Mouse (Mus musculus) C2C12 (cell line): ENCODE data around the gene Ackr2. TPM values are rescaled to one million over a fixed set of nuclear protein-coding genes. Genes with fewer than 3 reads are reported as not detected.

Source experiments
- H3K27me3 ChIP-seq: one replicate; pipeline ENCODE4 v1.6.1; 2011; ENCODE audit not compliant: control insufficient read depth, insufficient read depth, insufficient read length
- H3K36me3 ChIP-seq: one replicate; pipeline ENCODE4 v1.6.1; 2011; ENCODE audit not compliant: control insufficient read depth, insufficient read depth
- H3K4me3 ChIP-seq: one replicate; pipeline ENCODE4 v1.5.1; 2011; ENCODE audit warnings: mild to moderate bottlenecking, control low read depth; ENCODE audit not compliant: poor library complexity, insufficient read depth, severe bottlenecking
- H3K79me2 ChIP-seq: one replicate; pipeline ENCODE4 v1.6.1; 2011; ENCODE audit not compliant: control insufficient read depth, insufficient read depth
- H3K79me3 ChIP-seq: one replicate; pipeline ENCODE4 v1.6.1; 2011; ENCODE audit warnings: low read depth, control low read depth
- H3ac ChIP-seq: one replicate; pipeline ENCODE3; 2011; ENCODE audit warnings: low read depth; ENCODE audit not compliant: control insufficient read depth, insufficient read length
- CEBPB ChIP-seq: IDR thresholded peaks from one replicate; pipeline ENCODE4 v1.6.1; 2011; ENCODE audit warnings: low read depth, mild to moderate bottlenecking, control low read depth, moderate library complexity
- CTCF ChIP-seq: IDR thresholded peaks from one replicate; pipeline ENCODE4 v1.5.1; 2011; ENCODE audit not compliant: control insufficient read depth, insufficient read depth, insufficient read length
- FOSL1 ChIP-seq: IDR thresholded peaks from one replicate; pipeline ENCODE4 v1.8.0; 2011; ENCODE audit warnings: mild to moderate bottlenecking, low read length; ENCODE audit not compliant: poor library complexity, insufficient read depth, severe bottlenecking
- MAX ChIP-seq: IDR thresholded peaks from one replicate; pipeline ENCODE4 v1.6.1; 2011; ENCODE audit warnings: mild to moderate bottlenecking, control low read depth
- MYOD1 ChIP-seq: IDR thresholded peaks from one replicate; pipeline ENCODE4 v1.6.1; 2011; ENCODE audit warnings: low read depth; ENCODE audit not compliant: control insufficient read depth, insufficient read length
- MYOG ChIP-seq: IDR thresholded peaks from one replicate; pipeline ENCODE4 v1.6.1; 2011; ENCODE audit not compliant: control insufficient read depth, insufficient read length; ENCODE audit errors: extremely low read depth
- USF1 ChIP-seq: IDR thresholded peaks from one replicate; pipeline ENCODE4 v1.6.1; 2011; ENCODE audit warnings: low read depth, mild to moderate bottlenecking, control low read depth, moderate library complexity
- polyA plus RNA-seq: library from polyadenylated mRNA; unstranded; fragments of >200 nt; fragmentation: generic; extraction: Trizol; gene quantifications from one replicate; pipeline ENCODE4 v1.2.1, GENCODE M21; 2012; ENCODE audit warnings: missing spikeins

Ackr2 gene
- polyA plus RNA-seq, 1 experiment: not detected

DNA sequence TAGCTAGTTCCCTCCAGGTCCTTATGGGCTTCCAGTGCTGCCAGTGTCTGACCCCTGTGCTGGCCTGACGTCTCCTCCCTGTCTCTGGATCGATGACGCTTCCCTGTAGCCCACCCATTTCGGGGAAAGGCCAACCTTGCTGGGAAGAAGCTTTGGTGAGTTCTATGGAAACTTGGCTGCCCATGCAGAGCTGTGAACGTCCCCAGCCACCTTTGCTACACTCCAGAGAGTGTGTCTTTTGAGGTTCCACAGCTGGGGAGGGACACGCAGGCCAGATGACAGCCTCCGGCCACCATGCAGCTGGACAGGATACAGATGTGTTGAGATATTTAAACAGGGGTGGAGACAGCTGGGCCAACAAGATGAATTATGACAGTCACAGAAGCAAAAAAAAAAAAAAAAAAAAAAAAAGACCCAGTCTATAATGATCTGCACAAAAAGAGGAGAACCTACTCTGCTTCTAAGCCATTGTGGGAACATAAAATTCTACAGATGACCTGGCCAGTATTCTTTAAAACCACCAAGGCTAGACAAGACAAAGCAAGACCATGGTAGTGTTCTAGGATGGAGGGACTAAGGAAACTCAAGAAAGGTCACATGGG lies 2.7 kb upstream of the Ackr2 start:
- Histone ChIP-seq H3K79me3 (no peaks in the 10 kb centered on the region), H3ac (no peak overlapping the region), H3K27me3 (peaks cover 10% of the 10 kb centered on the region), H3K36me3 (no peaks in the 10 kb centered on the region), H3K4me3 (no peak overlapping the region), H3K79me2 (no peaks in the 10 kb centered on the region)
- TF ChIP-seq CTCF (no peak), CEBPB (no peak), USF1 (no peak), MAX (no peak), MYOG (no peak), FOSL1 (no peak), MYOD1 (no peak)

DNA sequence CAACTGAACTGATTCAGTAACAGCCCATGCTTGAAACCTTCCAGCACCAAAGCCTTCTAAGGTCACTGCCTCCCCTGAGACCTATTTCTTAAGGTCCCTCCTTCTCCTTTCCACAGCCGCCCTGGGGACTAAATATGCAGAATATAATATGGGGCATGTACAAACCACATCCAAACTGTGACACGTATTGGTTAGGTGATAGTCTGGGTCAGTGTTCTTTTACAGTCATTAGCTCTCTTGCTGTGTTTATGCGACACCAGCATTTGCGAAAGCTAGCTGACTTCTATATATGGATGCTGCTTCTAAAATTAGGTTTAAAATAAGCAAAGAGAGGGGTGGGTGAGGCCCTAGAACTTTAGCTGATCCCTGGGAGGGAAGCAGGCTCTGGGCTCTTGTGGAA lies 1.3 kb upstream of the Ackr2 start:
- H3K79me3 ChIP-seq: no peaks in the 10 kb centered on the region
- no peak overlapping the region for H3K4me3 ChIP-seq
- no peak for TF ChIP-seq MYOD1
- H3K79me2 ChIP-seq: no peaks in the 10 kb centered on the region
- H3K36me3 ChIP-seq: no peaks in the 10 kb centered on the region
- peaks cover 10% of the 10 kb centered on the region for H3K27me3 ChIP-seq
- no peak overlapping the region for H3ac ChIP-seq

DNA sequence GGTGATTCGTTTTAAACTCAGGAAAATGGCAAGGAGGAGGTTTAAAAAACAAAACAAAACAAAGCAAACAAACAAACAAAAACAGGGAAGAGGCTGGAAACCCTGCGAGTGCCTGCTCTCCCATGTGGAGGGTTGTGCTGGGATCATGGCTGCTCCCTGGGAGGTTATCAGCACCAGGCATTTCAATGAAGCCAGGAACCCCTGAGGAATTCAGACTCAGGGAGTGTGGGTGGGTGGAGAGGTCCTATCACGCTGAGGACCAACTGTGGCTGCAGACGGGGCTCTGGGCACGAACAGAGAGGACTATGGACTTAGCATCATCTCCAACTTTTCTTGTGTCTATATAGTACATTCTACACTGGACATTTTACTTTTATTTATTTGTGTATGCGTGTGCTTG lies 1.2 kb downstream of the Ackr2 start:
- Histone ChIP-seq H3K79me2 (no peaks in the 10 kb centered on the region), H3K27me3 (peaks cover 13% of the 10 kb centered on the region), H3K36me3 (no peaks in the 10 kb centered on the region), H3K79me3 (no peaks in the 10 kb centered on the region), H3K4me3 (no peak overlapping the region), H3ac (no peak overlapping the region)
- no peak for TF ChIP-seq USF1
- no peak for TF ChIP-seq FOSL1
- no peak for TF ChIP-seq MYOG

DNA sequence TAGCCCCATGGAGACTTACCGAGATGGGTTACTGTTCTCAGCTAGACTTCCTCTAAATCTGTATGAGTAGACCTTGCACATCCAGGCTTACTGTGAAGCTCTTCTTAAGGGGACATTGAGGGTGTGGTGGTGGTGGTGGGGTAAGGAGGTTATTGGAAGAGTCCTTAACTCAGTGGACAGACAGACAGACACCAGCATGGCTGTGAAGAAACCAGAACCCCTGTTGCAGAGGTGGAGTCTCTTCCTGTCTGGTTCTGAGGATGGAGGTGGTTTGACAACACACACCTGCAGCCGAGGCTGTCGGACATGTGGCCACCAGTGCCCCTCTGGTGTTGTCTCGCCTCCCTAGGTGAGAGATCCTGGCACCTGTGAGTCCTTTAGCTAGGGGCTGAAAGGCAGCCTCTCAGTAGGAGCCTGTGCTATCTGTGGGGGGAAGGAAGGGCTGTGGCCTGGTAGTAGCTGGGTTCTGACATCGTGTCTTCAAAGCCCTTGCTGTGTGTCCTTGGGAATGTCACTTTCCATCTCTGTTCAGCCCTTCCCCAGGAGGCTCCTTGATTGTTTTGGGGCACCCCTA lies 2.2 kb downstream of the Ackr2 start:
- no peaks in the 10 kb centered on the region for H3K79me3 ChIP-seq
- no peak for TF ChIP-seq CEBPB
- no peak for TF ChIP-seq MAX
- TF ChIP-seq FOSL1: no peak
- TF ChIP-seq CTCF: no peak
- no peak for TF ChIP-seq USF1
- TF ChIP-seq MYOD1: no peak
- TF ChIP-seq MYOG: no peak
- no peak overlapping the region for H3ac ChIP-seq
- peaks cover 13% of the 10 kb centered on the region for H3K27me3 ChIP-seq
- no peak overlapping the region for H3K4me3 ChIP-seq
- no peaks in the 10 kb centered on the region for H3K36me3 ChIP-seq
- no peaks in the 10 kb centered on the region for H3K79me2 ChIP-seq

DNA sequence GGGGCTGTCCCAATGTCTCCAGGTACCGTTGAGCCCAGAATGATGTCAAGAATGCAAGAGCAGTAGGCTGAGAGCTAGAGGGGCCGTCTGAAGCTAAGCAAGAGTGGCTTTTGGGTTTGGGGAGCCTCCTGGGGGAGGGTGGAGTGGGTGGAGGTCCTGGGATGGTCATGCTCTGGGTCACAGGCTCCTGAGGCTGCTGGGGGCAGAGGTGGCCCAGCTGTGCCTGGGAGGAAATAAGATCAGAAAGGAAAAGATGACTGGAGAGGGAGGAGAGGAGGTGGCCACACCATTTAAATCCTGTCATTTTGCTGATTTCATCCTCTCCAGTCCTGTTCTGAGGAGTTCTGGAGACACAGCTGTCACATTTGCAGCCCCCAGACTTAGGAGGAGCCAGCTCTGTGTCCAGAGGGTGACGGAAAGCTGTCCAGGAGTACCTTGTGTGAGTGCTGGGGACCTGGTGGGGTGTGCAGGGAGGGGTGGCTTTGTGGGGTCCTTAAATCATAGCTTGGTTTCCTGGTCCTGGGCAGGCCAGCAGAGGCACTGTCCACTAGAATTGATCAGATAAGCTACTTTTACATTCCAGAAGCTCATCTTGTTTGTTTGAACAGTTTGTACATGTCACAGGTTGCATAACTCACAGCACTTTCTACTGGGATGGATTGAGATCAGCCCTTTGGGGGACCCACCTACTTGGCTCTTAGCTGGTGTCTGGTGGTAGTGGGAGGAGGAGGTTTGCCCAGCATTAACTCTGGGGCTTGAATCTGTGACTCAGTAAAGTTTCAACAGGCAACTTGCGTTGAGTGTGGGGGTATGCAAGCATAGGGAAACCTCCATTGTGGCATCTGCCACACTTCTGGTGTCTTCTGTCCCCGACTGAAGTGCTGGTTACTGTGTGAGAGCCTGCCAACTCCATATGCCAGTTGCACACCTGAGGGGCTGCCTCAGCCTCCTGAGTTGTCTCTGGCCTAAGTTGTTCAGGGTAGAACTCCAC lies 3.9 kb downstream of the Ackr2 start:
- Histone ChIP-seq H3K36me3 (no peaks in the 10 kb centered on the region), H3K79me2 (no peaks in the 10 kb centered on the region), H3K27me3 (peaks cover 17% of the 10 kb centered on the region), H3K4me3 (no peak overlapping the region), H3K79me3 (no peaks in the 10 kb centered on the region), H3ac (no peak overlapping the region)
- TF ChIP-seq FOSL1 (no peak), MAX (no peak), CEBPB (no peak), USF1 (no peak), MYOD1 (no peak), MYOG (no peak), CTCF (no peak)
